Mouse (Mus musculus) naive thymus-derived CD4-positive, alpha-beta T cell, adult 2 months (primary cell): ENCODE data around the gene Klhl7.

Experiments
- DNase-seq: peaks from one replicate; pipeline ENCODE4 v3.0.0-alpha.2; 2011; ENCODE audit warnings: low read depth

The Klhl7 gene

DNA sequence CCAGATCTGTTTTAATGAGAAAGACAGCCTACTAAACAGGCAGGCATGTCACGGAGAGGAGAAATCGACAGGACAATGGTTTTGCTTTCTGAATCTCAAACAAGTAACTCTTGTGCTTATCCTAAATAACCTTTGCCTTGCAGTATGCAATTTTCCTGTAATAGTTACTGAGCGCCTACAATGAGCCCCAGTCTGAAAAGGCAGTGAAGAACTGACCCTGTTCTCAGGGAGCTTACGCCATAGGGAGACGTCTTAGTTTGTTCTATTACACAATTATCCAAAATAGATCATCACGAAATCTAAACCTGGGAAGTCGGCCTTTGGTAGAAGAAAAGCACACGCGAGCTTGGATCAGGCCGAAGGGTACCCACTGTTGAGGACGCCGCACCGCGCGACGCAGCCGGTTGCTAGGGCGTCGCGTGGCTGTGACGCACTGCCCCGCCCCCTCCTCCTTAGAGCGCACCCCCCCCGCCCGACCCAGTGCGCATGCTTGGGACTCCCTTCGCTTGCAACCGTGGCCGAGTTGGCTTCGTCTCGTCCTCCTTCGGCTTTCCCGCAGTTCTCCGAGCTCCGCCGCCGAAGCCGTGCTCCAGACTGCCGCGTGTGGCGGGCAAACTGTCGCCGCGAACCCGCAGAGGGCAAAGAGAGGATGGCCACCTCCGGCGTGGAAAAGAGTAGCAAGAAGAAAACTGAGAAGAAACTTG is at the start of gene Klhl7:
TSS of gene Klhl7 (plus strand) at position 500 of the 704 bp plus-strand sequence.
- peak; percentile 93 for DNase-seq

DNA sequence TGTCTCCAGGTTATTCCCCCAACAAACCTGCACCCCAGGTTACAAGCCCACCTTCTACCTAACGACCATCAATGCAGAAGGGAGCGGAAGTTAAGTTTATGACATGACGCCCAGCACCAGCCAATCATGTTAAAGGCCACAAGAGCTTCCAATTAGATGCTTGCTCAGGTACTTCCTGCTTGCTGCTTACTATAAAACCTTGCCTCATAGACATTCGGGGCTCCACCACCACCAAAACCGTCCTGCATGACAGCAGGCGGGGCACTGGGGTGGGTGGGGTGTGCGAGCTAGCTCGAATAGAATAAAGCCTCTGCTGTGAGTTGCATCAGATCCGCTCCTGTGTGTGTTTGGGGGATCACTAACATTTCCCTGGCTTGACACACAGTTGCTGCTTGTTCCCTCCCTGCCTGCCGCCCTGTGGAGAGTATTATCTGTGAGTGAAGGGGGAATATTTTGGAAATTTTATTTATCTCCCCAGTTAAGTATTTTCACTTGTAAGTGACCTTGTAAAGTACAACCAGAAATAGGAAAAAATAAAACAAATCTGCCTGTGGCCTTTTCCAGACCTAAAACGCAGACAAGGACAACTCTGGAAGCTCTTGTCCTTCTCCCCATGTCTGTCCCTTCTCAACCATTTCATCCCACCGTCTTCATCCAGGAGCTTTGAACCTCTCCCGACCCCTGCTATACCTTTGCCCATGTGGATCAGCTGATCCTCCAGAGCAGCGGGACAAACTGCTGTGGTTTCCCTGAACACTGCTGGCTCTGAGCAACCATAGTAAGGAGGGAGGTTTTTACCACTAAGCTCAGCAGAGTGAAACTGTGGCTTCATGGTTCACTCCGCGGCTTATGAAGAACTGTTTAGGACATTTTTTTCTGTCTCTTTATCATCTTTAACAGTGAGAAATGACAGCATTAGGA is 48.4 kb upstream of the Klhl7 start:
- DNase-seq: no peak

DNA sequence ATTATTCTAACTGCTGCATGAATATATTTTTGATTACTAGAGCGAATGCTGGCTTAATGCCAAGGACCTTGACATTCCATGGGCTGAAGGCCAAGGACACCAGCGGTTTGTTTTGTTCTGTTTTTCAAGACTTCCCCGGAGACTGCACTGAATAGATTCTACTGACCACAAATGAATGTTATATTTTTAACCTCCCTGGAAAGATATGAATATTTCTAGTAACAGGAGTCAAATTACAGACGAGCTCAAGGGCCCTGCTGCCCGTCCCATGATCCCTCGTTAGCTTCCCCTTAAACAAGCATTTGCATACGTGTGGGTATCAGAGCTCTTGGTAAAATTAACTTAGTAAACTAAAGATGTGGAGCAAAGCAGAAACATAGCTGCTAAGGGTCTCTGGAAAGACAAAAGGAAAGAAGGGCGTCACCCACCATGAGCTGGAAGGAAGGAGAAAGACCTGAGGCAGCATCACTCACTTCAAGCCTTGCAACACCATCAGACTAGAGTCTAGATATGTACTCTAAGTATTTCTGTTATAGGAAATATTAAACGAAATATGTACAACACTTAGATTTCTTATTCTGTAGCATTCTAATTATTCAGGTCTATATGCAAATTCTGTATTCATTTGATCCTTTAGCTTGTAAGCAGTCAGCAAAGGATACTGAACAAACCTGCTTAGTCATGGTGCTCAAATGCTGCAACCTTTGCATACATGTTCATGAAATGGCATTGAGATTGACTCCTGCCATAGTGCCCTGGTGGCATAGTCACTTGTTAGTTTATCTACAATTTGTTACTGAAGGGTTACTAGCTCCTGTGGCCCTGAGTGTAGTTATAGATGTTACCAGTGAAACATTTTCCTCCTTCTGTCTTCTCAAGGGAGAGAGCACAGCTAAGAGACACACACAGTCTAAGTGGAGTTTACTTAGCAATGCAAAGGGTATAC is 46.9 kb upstream of the Klhl7 start:
- DNase-seq: no peak

DNA sequence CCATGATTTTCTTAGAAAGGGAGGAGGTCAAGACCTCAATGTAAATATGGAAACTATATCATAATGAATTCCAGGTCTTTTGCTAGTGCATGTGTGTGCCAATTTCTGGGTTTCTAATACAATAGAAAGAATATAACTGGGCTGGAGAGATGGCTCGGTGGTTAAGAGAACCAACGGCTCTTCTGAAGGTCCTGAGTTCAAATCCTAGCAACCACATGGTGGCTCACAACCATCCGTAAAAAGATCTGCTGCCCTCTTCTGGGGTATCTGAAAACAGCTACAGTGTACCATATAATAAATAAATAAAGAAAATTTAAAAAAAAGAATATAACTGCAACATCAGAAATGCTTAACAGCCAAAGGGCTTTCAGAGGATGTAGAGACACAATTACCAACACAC is 46.0 kb upstream of the Klhl7 start:
- DNase-seq: no peak

GRCm38 (mm10) chr5:24056865-24057264 is 43.5 kb upstream of the Klhl7 start:
- no peak for DNase-seq

DNA sequence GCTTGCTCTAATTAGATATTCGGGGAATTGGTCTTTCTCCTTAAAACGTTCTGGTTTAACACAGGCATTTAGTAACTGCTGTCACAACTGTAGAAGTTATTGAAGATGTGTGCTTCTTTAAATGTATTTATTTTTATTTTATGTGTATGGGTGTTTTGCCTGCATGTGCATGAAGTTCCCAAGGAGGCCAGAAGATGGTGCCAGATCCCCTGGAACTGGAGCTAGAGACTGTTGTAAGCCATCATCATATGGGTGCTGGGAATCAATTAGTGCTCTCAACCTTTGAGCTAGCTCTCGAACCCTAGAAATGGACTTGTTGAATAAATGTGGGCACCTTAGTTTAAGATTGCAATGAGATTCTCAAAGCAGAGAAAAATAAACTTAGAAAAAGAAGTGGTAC is 42.8 kb upstream of the Klhl7 start:
- no peak for DNase-seq

DNA sequence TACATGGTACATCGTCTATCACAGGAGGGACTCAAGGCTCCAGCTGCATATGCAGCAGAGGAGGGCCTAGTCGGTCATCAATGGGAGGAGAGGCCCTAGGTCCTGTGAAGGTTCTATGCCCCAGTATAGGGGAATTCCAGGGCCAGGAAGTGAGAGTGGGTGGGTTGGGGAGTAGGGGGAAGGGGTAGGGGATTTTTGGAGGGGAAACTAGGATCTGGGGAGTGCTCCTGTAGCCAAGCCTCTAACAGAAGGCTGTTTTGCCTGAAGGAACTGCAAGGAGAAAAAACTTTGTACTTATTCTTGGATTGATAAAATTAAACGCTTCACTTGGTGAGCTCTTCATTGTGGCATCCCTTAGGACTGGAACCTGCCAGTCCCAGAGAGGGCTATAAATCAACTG is 39.5 kb upstream of the Klhl7 start:
- no peak for DNase-seq

- no peak for DNase-seq
These were observed 37.4 kb upstream of the Klhl7 start for GRCm38 (mm10) chr5:24063034-24063433.

- DNase-seq: no peak
These were observed 36.9 kb upstream of the Klhl7 start for GRCm38 (mm10) chr5:24063545-24063944.

GRCm38 (mm10) chr5:24068955-24069354 is 31.4 kb upstream of the Klhl7 start:
- no peak for DNase-seq

DNA sequence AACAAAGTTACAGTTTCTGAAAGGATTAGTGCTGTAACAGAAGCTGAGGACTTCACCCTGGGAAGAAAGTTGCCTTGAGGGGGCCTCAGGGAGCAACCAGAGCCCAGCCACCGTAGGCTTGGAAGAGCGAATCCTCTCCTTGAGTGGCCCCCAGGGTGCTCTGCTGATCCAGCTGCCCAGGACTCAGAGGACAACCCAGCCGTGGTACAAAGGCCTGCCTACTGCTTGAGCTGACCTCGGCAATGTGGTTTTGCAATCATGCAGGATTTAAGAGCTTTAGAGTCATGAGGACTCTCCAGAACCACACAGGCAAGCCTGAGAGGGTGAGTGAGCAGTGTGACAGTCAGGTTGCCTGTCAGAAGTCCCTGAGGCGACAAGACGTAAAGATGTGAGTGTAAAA is 28.4 kb upstream of the Klhl7 start:
- DNase-seq: no peak

- DNase-seq: peak; percentile 47
These were observed 23.3 kb upstream of the Klhl7 start for GRCm38 (mm10) chr5:24076986-24077718.

DNA sequence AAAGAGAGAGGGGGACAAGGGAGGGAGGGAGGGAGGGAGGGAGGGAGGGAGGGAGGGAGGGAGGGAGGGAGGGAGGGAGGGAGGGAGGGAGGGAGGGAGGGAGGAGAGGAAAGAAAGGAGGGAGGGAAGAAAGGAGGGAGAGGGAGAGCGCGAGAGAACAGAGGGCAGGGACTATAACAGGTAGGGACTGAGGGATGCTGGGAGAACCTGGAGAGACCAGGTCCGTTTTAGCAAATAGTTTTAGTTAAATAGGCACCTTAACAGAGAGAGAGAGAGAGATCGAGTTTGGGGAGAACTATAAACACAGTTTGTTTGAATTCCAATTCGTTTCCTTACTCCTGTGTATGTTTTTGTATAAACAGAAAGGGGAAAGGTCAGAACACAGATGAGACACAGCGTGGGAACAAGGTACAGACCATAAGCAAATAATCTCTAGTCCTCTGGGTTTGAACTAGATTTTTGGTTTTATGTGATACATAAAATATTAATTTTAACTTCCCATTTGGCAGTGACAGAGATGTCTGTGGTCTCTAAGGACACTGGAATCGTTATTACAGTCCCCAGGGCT is 22.6 kb upstream of the Klhl7 start:
- no peak for DNase-seq

DNA sequence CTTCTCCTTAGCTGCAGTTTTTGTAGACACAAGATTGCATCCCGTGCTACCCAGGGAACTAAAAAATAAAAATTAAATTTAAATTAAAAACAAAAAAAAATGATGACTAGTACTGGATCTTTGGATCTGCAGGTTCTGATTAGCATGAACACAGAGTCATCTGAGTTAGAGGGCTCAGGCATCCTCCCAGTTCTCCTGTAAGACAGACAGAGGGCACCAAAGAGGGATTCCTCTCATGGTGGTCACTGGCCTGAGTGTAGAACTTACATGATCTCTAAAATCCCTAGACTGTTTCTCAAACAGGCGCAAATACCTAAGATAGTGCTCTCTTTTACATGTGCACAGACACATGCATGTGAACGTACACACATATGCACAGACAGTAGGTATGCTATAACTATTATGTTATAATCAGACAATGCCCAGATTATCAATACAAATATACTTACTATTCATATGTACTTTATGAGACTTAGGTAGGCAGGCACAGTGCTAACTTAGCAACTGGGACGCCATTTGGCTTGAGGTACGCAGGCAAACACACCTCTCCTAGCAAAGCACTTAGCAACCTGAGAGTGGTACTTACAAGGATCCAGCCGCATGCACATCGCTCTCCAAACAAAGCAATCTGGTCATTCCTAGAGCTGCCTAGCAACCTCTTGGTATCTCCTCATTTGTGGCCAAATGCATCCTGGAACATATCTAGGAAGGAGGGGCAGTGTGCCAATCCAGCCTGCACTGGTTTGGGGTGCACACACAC is 21.8 kb upstream of the Klhl7 start:
- no peak for DNase-seq

GRCm38 (mm10) chr5:24080826-24081225 is 19.6 kb upstream of the Klhl7 start:
- no peak for DNase-seq

GRCm38 (mm10) chr5:24084835-24085234 is 15.6 kb upstream of the Klhl7 start:
- DNase-seq: no peak

DNA sequence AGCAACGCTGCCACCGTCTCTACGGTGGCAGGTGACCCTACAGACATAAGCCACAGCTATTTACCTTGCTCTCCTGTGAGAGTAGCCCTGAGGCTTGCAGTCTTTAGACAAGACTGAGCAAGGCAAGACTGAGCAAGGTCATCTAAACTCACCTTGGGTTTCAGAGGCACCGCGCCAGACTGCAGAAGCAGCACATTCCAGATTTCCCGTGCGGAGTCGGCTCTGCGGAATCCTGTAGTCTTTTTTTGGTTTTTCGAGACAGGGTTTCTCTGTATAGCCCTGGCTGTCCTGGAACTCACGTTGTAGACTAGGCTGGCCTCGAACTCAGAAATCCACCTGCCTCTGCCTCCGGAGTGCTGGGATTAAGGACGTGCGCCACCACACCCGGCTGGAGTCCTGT is 14.2 kb upstream of the Klhl7 start:
- no peak for DNase-seq

GRCm38 (mm10) chr5:24086865-24087264 is 13.5 kb upstream of the Klhl7 start:
- no peak for DNase-seq

- DNase-seq: peak; percentile 35
These were observed 12.0 kb upstream of the Klhl7 start for GRCm38 (mm10) chr5:24088451-24088850.

DNA sequence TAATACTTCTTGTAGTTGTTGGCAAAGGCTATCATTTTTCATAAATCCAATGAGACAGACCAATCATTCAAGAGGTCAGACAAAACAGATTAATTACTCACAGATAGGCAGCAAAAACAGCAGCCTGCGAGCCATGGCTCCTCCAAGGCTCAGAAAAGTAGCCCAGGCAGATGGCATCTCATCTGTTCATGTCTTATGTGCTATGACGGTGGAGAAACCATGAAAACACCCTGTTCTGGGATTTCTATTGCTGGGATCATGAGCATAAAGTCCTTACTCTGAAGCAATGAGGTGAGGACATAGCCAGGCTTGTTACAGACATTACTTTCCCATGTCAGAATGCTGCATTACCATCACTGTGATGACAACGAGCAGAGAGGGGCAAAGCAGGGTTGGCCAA is 7.9 kb upstream of the Klhl7 start:
- no peak for DNase-seq
